Mouse (Mus musculus) kidney, postnatal 0 days (tissue): ENCODE results near the gene Nckap1l. TPM values are rescaled to one million over a fixed set of nuclear protein-coding genes. Genes with fewer than 3 reads are reported as not detected.

Experiments
- ATAC-seq: fragments of 200-750 bp; cut with Nextera tagmentation; replicated peaks from 2 replicates; pipeline ENCODE4 v1.8.0; 2017; ENCODE audit warnings: low read depth, moderate number of reproducible peaks, moderate TSS enrichment, moderate library complexity; ENCODE audit not compliant: low FRiP score
- DNase-seq: peaks from one replicate; pipeline ENCODE4 v3.0.0-alpha.2; 2016; ENCODE audit warnings: low spot score
- H3K27ac ChIP-seq: fragments of 300-500 bp; sonication (generic); 2 replicates; pipeline ENCODE4 v1.5.1; 2014; ENCODE audit warnings: mild to moderate bottlenecking
- H3K27me3 ChIP-seq: fragments of 300-500 bp; sonication (generic); 2 replicates; pipeline ENCODE4 v1.6.1; 2014; ENCODE audit warnings: low read length, mixed read lengths; ENCODE audit not compliant: insufficient read depth
- H3K36me3 ChIP-seq: fragments of 300-500 bp; sonication (generic); 2 replicates; pipeline ENCODE4 v1.6.1; 2014; ENCODE audit warnings: low read length, mixed read lengths; ENCODE audit not compliant: insufficient read depth
- H3K4me1 ChIP-seq: fragments of 300-500 bp; sonication (generic); replicated peaks from 2 replicates; pipeline ENCODE4 v1.6.1; 2014; ENCODE audit warnings: antibody characterized with exemption, low read length, mixed read lengths; ENCODE audit not compliant: insufficient read depth
- H3K4me2 ChIP-seq: fragments of 300-500 bp; sonication (generic); 2 replicates; pipeline ENCODE4 v1.6.1; 2014; ENCODE audit warnings: mild to moderate bottlenecking, low read length, moderate library complexity, mixed read lengths
- H3K4me3 ChIP-seq: fragments of 300-500 bp; sonication (generic); replicated peaks from 2 replicates; pipeline ENCODE4 v1.5.1; 2014; ENCODE audit warnings: low read depth, low read length
- H3K9ac ChIP-seq: fragments of 300-500 bp; sonication (generic); 2 replicates; pipeline ENCODE4 v1.6.1; 2014; ENCODE audit warnings: low read depth, low read length
- H3K9me3 ChIP-seq: fragments of 300-500 bp; sonication (generic); replicated peaks from 2 replicates; pipeline ENCODE4 v1.6.1; 2016; ENCODE audit warnings: low read length, inconsistent platforms, mixed read lengths
- CTCF ChIP-seq: IDR thresholded peaks from 2 replicates; pipeline ENCODE4 v1.5.1; 2016; ENCODE audit warnings: antibody characterized with exemption, low read depth, mild to moderate bottlenecking, moderate library complexity
- WGBS: fragments of 180-500 bp; shearing (Covaris S2); extraction: QIAGEN DNeasy Blood & Tissue Kit; methylation state at CpG from one replicate; pipeline ENCODE4 v1.1.7; 2014; 5-methylcytosine and 5-hydroxymethylcytosine counted together
- polyA plus RNA-seq: library from polyadenylated mRNA; unstranded; fragments of >200 nt; fragmentation: Nextera tagmentation; extraction: Ambion mirVana; gene quantifications from 2 replicates; pipeline ENCODE4 v1.2.1, GENCODE M21; 2015

The Nckap1l gene
- polyA plus RNA-seq, 1 experiment from 2014 or later, result 1.2 TPM

GRCm38 (mm10) chr15:103503660-103504059, 50.1 kb downstream of the Nckap1l start:
- ATAC-seq, result no peak
- no peak for DNase-seq
- H3K4me1 ChIP-seq, result no peaks in the 10 kb centered on the region

GRCm38 (mm10) chr15:103509317-103509716, 55.7 kb downstream of the Nckap1l start:
- H3K4me3 ChIP-seq, result no peak overlapping the region
- H3K27me3 ChIP-seq, result no peaks in the 10 kb centered on the region
- H3K36me3 ChIP-seq, result no peaks in the 10 kb centered on the region
- ATAC-seq (no peak), DNase-seq (no peak)
- H3K4me2 ChIP-seq, result no peak overlapping the region
- H3K27ac ChIP-seq, result no peak overlapping the region
- TF ChIP-seq CTCF, result no peak
- no peak overlapping the region for H3K9ac ChIP-seq
- no peaks in the 10 kb centered on the region for H3K9me3 ChIP-seq
- no peaks in the 10 kb centered on the region for H3K4me1 ChIP-seq
- 49% methylated on average over 3 of the region's 3 CpGs for WGBS

More at GRCm38 (mm10) chr15:103503660-103504059, 50.1 kb downstream of the Nckap1l start:
- peak overlapping the region; percentile 56 for H3K4me3 ChIP-seq
- H3K4me2 ChIP-seq, result peak overlapping the region; percentile 98
- 43% methylated on average over 12 of the region's 12 CpGs for WGBS
- no peak for TF ChIP-seq CTCF
- H3K9ac ChIP-seq, result no peak overlapping the region
- no peaks in the 10 kb centered on the region for H3K9me3 ChIP-seq
- no peak overlapping the region for H3K27ac ChIP-seq
- peaks cover 13% of the 10 kb centered on the region for H3K27me3 ChIP-seq
- H3K36me3 ChIP-seq, result no peaks in the 10 kb centered on the region

GRCm38 (mm10) chr15:103511652-103512051, 58.1 kb downstream of the Nckap1l start:
- WGBS, result 47% methylated on average over 1 of the region's 1 CpGs
- no peak for ATAC-seq
- H3K36me3 ChIP-seq, result no peaks in the 10 kb centered on the region
- H3K4me1 ChIP-seq, result no peaks in the 10 kb centered on the region
- no peaks in the 10 kb centered on the region for H3K9me3 ChIP-seq
- H3K4me2 ChIP-seq, result no peak overlapping the region
- no peak overlapping the region for H3K27ac ChIP-seq
- DNase-seq, result no peak
- TF ChIP-seq CTCF, result no peak
- H3K4me3 ChIP-seq, result no peak overlapping the region
- no peak overlapping the region for H3K9ac ChIP-seq
- H3K27me3 ChIP-seq, result no peaks in the 10 kb centered on the region

- Histone ChIP-seq H3K27me3 (no peaks in the 10 kb centered on the region), H3K9ac (no peak overlapping the region), H3K4me1 (no peaks in the 10 kb centered on the region), H3K4me3 (peak overlapping the region; percentile 11; the same call in 1 of the 2 replicates), H3K27ac (no peak overlapping the region), H3K4me2 (peak overlapping the region; percentile 51), H3K36me3 (no peaks in the 10 kb centered on the region), H3K9me3 (no peaks in the 10 kb centered on the region)
- 12% methylated on average over 7 of the region's 7 CpGs for WGBS
- TF ChIP-seq CTCF, result no peak
- ATAC-seq (peak; percentile 44), DNase-seq (no peak)
Observed at GRCm38 (mm10) chr15:103513621-103514031, 60.0 kb downstream of the Nckap1l start.

DNA sequence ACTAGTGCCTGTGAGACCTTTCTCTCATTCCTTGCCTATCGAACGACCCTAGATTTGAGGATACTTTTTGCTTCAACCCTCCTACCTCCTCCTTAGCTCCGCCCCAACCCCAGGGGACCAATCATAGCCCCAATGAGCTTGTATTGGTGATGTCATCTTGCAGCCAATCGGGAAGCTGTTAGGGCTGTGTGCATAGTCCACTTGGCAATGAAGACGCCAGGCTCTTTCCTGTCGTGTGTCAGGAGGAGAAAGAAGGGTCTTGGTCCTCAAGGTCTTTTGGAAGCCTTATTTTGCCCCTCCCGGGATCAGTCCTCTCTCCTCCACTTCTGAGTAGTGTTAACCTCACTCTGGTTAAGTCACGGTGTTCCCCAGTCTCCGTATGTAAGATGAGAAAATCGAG, 60.5 kb downstream of the Nckap1l start:
- Histone ChIP-seq H3K27me3 (no peaks in the 10 kb centered on the region), H3K4me3 (peak overlapping the region; percentile 11), H3K27ac (no peak overlapping the region), H3K9ac (no peak overlapping the region), H3K36me3 (no peaks in the 10 kb centered on the region), H3K9me3 (no peaks in the 10 kb centered on the region), H3K4me1 (no peaks in the 10 kb centered on the region), H3K4me2 (peak overlapping the region; percentile 51)
- WGBS, result 1% methylated on average over 10 of the region's 10 CpGs
- DNase-seq (peak; percentile 92), ATAC-seq (peak; percentile 96)
- TF ChIP-seq CTCF, result no peak

GRCm38 (mm10) chr15:103514914-103515313, 61.3 kb downstream of the Nckap1l start:
- Histone ChIP-seq H3K4me3 (no peak overlapping the region), H3K9me3 (no peaks in the 10 kb centered on the region), H3K9ac (no peak overlapping the region), H3K27me3 (no peaks in the 10 kb centered on the region), H3K4me2 (peak overlapping the region; percentile 19; the same call in 1 of the 2 replicates), H3K4me1 (no peaks in the 10 kb centered on the region), H3K36me3 (no peaks in the 10 kb centered on the region), H3K27ac (no peak overlapping the region)
- DNase-seq, result no peak
- no peak for TF ChIP-seq CTCF
- ATAC-seq, result no peak
- WGBS, result 48% methylated on average over 3 of the region's 3 CpGs
